Mouse (Mus musculus): Measurements from ENCODE around the gene Pitpnm3. TPM values are rescaled to one million over a fixed set of nuclear protein-coding genes. Genes with fewer than 3 reads are reported as not detected.

Gene Pitpnm3
- polyA plus RNA-seq, 1 experiment from 2014 or later = 2.3 TPM

DNA sequence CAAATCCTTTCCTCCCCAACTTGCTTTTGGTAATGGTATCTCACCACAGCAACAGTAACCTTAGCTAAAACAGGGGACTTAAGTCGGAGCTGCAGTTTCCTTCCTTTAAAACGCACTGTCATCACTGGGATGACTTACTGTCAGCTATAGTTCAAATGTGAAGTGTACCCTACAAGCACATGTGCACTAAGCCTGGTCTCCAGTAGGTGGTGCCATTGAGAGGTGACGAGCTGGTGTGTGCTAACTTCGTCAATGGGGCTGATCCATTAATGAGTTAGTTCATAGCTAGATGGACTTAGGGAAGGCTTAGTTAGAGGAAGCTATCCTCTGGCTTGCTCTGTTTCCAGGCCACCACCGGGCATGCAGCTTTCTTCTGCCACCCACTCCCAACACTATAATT is 82.9 kb downstream of the Pitpnm3 start:
- Histone ChIP-seq H3K4me3 (ENCODE audit: low read length) (no peak overlapping the region), H3K4me2 (ENCODE audit: low read depth, low read length) (no peak overlapping the region), H3K4me1 (replicated peaks; ENCODE audit: control insufficient read depth, insufficient read depth, low read length) (peaks cover 18% of the 10 kb centered on the region), H3K9ac (ENCODE audit: low read length) (no peak overlapping the region), H3K36me3 (ENCODE audit: control insufficient read depth, insufficient read depth, low read length) (no peaks in the 10 kb centered on the region), H3K9me3 (ENCODE audit: control insufficient read depth, low read length) (no peaks in the 10 kb centered on the region), H3K27me3 (ENCODE audit: control insufficient read depth, insufficient read depth, low read depth, low read length) (peaks cover 10% of the 10 kb centered on the region; the same call in 1 of the 2 replicates), H3K27ac (ENCODE audit: low read length) (no peak overlapping the region)
- peak; percentile 31; the same call in 1 of the 2 replicates for ATAC-seq (ENCODE audit: low read depth)
- WGBS = 13% methylated on average over 5 of the region's 5 CpGs

DNA sequence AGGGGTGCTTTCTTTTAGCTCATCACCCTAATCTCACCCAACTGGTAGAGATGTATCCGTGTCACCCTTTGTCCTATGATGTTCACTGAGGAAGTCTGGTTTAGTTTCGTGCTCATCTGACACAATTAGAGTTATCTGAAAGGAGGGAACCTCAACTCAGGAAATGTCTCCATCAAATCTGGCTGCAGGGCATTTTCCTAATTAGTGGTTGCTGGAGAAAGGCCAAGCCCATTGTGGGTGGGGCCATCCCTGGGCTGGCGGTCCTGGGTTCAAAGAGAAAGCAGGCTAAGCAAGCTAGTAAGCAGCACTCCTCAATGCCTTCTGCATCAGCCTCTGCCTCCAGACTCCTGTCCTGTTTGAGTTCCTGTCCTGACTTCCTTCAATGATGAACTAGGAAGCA is 83.4 kb downstream of the Pitpnm3 start:
- Histone ChIP-seq H3K4me1 (replicated peaks; ENCODE audit: control insufficient read depth, insufficient read depth, low read length) (peaks cover 18% of the 10 kb centered on the region), H3K9ac (ENCODE audit: low read length) (no peak overlapping the region), H3K9me3 (ENCODE audit: control insufficient read depth, low read length) (no peaks in the 10 kb centered on the region), H3K27ac (ENCODE audit: low read length) (no peak overlapping the region), H3K4me3 (ENCODE audit: low read length) (no peak overlapping the region), H3K4me2 (ENCODE audit: low read depth, low read length) (no peak overlapping the region), H3K36me3 (ENCODE audit: control insufficient read depth, insufficient read depth, low read length) (no peaks in the 10 kb centered on the region), H3K27me3 (ENCODE audit: control insufficient read depth, insufficient read depth, low read depth, low read length) (peaks cover 10% of the 10 kb centered on the region; the same call in 1 of the 2 replicates)
- no peak for ATAC-seq (ENCODE audit: low read depth)
- 63% methylated on average over 3 of the region's 3 CpGs for WGBS

DNA sequence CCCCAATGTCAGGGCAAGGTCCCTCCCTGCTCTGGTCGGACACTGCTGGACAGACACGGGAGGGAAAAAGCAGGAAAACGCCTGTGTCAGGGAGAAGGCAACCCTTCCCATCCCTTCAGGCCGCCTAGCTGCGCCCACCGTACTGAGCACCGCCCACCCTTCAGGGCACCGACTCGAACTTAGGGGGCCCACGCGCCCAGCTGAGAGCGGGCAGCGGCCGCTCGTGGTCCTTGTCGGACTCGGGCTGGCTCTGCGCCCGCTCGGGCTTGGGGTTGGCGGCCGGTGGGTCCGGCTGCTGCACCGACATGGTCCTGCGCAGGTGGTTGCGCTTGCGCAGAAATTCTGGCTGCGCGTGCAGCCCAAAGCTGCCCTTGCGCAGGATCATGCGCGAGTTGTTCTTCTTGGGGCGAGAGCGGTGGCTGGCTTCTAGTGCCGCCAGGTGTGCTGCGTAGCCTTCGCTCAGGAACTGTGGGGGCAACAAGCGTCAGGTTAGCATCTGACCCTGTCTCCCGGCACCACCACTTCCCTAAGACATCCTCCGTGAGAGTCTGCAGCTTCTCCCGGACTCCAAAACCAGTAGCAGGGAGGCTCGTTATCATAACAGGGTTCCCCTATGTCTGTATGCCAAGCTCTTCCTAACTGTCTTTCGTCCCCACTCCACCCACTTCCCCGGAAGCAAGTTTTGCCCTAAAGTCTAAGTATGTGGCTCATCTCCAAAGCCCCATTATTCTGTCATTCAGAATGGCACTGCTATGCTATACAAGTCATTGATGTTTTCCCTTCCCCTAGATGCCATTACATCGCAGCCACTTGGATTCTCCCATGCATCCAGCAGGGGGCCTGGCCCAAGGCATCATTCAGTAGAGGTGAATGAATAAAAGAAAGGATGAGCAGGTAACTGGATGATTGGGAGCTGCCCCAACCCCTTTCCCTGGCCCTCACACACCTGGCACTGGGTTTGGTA is 84.4 kb downstream of the Pitpnm3 start:
- WGBS = 1% methylated on average over 45 of the region's 45 CpGs
- peak overlapping the region; percentile 59 for H3K9ac ChIP-seq (ENCODE audit: low read length)

DNA sequence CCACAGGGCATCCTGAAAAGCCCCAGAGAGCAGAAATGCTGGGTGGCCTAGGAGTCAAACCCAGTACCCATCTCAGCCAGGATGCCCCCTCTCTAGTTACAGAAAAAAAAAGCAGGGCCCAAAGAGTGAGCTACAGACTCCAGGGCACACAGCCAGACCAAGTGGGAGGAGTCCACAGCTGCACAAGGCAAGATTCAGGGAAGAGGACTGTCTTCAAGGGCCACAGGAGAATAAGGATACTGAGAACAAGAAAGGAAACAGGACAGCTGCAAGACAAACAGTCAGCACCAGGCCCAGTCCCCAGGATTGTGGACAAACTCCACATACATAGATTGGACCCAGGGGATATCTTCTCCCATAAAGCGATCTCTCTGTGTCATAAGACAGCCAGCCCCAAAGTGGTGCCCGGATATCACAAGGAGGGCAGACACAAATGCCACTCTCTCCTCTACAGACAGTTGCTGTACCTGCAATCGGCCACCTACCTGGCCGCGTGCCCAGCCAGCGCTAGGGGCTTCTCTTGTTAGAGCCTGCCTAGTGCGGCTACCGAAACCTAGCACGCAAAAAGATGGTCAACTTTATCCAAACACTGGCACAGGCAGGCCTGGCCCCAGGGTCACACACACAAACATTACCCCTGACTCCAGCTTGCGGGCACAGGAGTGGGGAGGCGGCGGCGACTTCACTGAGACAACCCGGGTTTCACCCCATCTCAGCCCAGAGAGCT is 85.2 kb downstream of the Pitpnm3 start:
- no peak overlapping the region for H3K27ac ChIP-seq (ENCODE audit: low read length)
- 0 out of 2 replicates have a peak, but pooled peaks have one; percentile 1 for ATAC-seq (ENCODE audit: low read depth)
- H3K9me3 ChIP-seq (ENCODE audit: control insufficient read depth, low read length) = no peaks in the 10 kb centered on the region
- peak overlapping the region; percentile 59 for H3K9ac ChIP-seq (ENCODE audit: low read length)
- 14% methylated on average over 14 of the region's 14 CpGs for WGBS
- H3K27me3 ChIP-seq (ENCODE audit: control insufficient read depth, insufficient read depth, low read depth, low read length) = peaks cover 10% of the 10 kb centered on the region; the same call in 1 of the 2 replicates
- H3K4me1 ChIP-seq (replicated peaks; ENCODE audit: control insufficient read depth, insufficient read depth, low read length) = peaks cover 18% of the 10 kb centered on the region
- H3K4me3 ChIP-seq (ENCODE audit: low read length) = peak overlapping the region; percentile 48
- peak overlapping the region; percentile 74 for H3K4me2 ChIP-seq (ENCODE audit: low read depth, low read length)
- H3K36me3 ChIP-seq (ENCODE audit: control insufficient read depth, insufficient read depth, low read length) = peaks cover 11% of the 10 kb centered on the region

More for the DNA sequence above, 84.4 kb downstream of the Pitpnm3 start:
- Histone ChIP-seq H3K9me3 (ENCODE audit: control insufficient read depth, low read length) (no peaks in the 10 kb centered on the region), H3K4me3 (ENCODE audit: low read length) (peak overlapping the region; percentile 48), H3K27ac (ENCODE audit: low read length) (no peak overlapping the region), H3K4me2 (ENCODE audit: low read depth, low read length) (peak overlapping the region; percentile 74), H3K4me1 (replicated peaks; ENCODE audit: control insufficient read depth, insufficient read depth, low read length) (peaks cover 18% of the 10 kb centered on the region), H3K27me3 (ENCODE audit: control insufficient read depth, insufficient read depth, low read depth, low read length) (peaks cover 10% of the 10 kb centered on the region; the same call in 1 of the 2 replicates), H3K36me3 (ENCODE audit: control insufficient read depth, insufficient read depth, low read length) (peaks cover 8% of the 10 kb centered on the region)
- ATAC-seq (ENCODE audit: low read depth) = peak; percentile 34; the same call in 1 of the 2 replicates

DNA sequence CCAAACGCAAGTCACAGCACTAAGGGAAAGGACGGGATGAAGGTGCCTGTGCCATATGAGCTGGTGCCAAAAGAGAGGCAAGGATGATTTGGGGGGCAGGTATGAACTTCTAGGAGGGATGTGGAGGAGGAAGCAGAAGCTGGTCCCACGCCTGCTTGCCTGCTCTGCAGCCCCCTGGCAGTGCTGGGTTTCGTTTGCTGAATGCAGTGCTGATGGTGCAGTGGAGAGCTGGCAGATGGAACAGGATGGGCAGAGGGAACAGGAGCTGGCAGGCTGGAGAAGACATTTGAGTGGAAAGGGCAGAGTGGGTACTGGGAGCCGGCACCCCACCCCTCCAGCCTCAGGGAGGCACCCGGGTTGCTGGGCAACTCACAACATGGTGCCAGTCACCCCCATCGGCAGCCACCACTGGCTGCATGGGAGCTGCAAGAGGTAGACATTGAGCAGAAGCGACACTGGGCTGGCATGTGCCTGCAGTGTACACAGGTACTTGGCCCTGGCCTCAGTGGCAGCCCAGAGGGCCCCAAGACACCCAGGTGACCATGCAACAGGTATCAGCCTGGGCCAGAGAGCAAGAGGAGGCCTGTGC is 86.3 kb downstream of the Pitpnm3 start:
- Histone ChIP-seq H3K27me3 (ENCODE audit: control insufficient read depth, insufficient read depth, low read depth, low read length) (peaks cover 10% of the 10 kb centered on the region; the same call in 1 of the 2 replicates), H3K9me3 (ENCODE audit: control insufficient read depth, low read length) (no peaks in the 10 kb centered on the region), H3K4me3 (ENCODE audit: low read length) (no peak overlapping the region), H3K36me3 (ENCODE audit: control insufficient read depth, insufficient read depth, low read length) (peaks cover 11% of the 10 kb centered on the region), H3K9ac (ENCODE audit: low read length) (no peak overlapping the region), H3K27ac (ENCODE audit: low read length) (no peak overlapping the region), H3K4me2 (ENCODE audit: low read depth, low read length) (no peak overlapping the region), H3K4me1 (replicated peaks; ENCODE audit: control insufficient read depth, insufficient read depth, low read length) (peaks cover 19% of the 10 kb centered on the region)
- ATAC-seq (ENCODE audit: low read depth) = peak; percentile 10; the same call in 1 of the 2 replicates
- WGBS = 64% methylated on average over 8 of the region's 8 CpGs

DNA sequence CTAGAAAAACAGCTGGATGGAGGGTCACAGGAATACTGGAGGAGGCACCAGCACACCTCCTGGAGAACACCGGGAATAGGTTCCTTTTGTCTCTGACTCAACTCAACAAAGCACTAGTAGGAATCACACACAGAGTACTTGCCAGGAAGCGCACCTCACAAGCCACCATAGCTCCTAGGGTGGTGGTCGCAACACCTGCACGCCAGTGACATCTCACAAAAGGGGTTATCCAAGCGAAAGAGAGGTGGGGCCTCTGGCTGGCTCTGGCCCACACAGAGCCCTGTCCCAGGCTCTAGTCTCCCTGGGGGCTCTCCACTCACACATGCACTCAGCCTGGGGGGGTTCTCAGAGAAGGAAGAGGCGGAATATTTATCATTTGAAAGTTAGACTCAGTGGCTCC is 86.8 kb downstream of the Pitpnm3 start:
- 55% methylated on average over 6 of the region's 6 CpGs for WGBS
- H3K9ac ChIP-seq (ENCODE audit: low read length) = no peak overlapping the region
- H3K4me1 ChIP-seq (replicated peaks; ENCODE audit: control insufficient read depth, insufficient read depth, low read length) = peaks cover 23% of the 10 kb centered on the region
- ATAC-seq (ENCODE audit: low read depth) = no peak
- H3K4me3 ChIP-seq (ENCODE audit: low read length) = no peak overlapping the region
- peaks cover 10% of the 10 kb centered on the region; the same call in 1 of the 2 replicates for H3K27me3 ChIP-seq (ENCODE audit: control insufficient read depth, insufficient read depth, low read depth, low read length)
- no peaks in the 10 kb centered on the region for H3K9me3 ChIP-seq (ENCODE audit: control insufficient read depth, low read length)
- H3K36me3 ChIP-seq (ENCODE audit: control insufficient read depth, insufficient read depth, low read length) = peaks cover 11% of the 10 kb centered on the region
- H3K4me2 ChIP-seq (ENCODE audit: low read depth, low read length) = no peak overlapping the region
- no peak overlapping the region for H3K27ac ChIP-seq (ENCODE audit: low read length)

DNA sequence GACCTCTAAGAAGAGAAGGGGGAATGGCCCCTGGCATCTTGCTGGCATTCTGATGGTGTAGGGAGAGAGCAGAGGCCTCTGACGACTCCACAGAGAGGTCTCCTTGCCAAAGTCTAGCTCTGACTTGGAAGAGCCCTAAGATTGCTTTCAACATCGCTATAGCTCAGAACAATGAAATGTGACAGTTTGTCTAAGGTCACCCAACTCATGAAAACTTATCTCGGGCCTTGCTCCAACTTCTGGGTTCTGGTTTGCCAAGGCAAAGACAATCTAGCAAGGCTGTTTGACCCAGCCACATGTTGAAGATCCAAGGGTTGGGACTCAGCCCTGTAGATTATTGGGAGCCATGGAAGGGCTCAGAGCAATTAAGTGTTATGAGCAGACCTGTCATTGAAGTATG is 91.3 kb downstream of the Pitpnm3 start:
- peaks cover 11% of the 10 kb centered on the region for H3K36me3 ChIP-seq (ENCODE audit: control insufficient read depth, insufficient read depth, low read length)
- H3K9ac ChIP-seq (ENCODE audit: low read length) = no peak overlapping the region
- H3K9me3 ChIP-seq (ENCODE audit: control insufficient read depth, low read length) = no peaks in the 10 kb centered on the region
- H3K27ac ChIP-seq (ENCODE audit: low read length) = no peak overlapping the region
- peak overlapping the region; percentile 77 for H3K4me3 ChIP-seq (ENCODE audit: low read length)
- no peaks in the 10 kb centered on the region for H3K27me3 ChIP-seq (ENCODE audit: control insufficient read depth, insufficient read depth, low read depth, low read length)
- 60% methylated on average over 3 of the region's 3 CpGs for WGBS
- no peak for ATAC-seq (ENCODE audit: low read depth)
- peaks cover 28% of the 10 kb centered on the region for H3K4me1 ChIP-seq (replicated peaks; ENCODE audit: control insufficient read depth, insufficient read depth, low read length)
- H3K4me2 ChIP-seq (ENCODE audit: low read depth, low read length) = peak overlapping the region; percentile 78

DNA sequence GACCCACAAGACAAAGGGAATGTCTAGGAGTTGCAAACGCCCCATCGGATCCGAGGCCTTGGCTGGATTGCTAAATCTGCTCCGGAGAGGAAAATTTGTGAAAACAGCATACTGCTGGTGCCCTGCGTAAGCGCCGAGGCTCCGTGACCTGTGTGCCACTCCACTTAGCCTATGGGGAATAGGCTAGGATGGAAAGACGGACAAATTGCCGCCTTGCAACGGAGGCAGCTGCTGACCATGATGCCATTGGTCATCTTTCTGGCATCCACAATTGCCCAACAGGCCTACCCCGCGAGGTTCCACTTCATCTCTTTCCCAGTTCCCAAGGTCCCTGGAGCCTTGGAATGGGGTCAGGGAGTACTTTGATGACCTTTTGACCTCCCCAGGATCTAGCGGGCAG is 92.9 kb downstream of the Pitpnm3 start:
- ATAC-seq (ENCODE audit: low read depth) = no peak; the same call in 1 of the 2 replicates
- WGBS = under 1% methylated on average over 14 of the region's 14 CpGs

More for the DNA sequence above, 92.9 kb downstream of the Pitpnm3 start:
- peaks cover 28% of the 10 kb centered on the region for H3K4me1 ChIP-seq (replicated peaks; ENCODE audit: control insufficient read depth, insufficient read depth, low read length)
- H3K4me2 ChIP-seq (ENCODE audit: low read depth, low read length) = peak overlapping the region; percentile 78
- no peak overlapping the region for H3K27ac ChIP-seq (ENCODE audit: low read length)
- H3K4me3 ChIP-seq (ENCODE audit: low read length) = peak overlapping the region; percentile 77
- H3K9me3 ChIP-seq (ENCODE audit: control insufficient read depth, low read length) = no peaks in the 10 kb centered on the region
- peak overlapping the region; percentile 74 for H3K9ac ChIP-seq (ENCODE audit: low read length)
- H3K36me3 ChIP-seq (ENCODE audit: control insufficient read depth, insufficient read depth, low read length) = peaks cover 11% of the 10 kb centered on the region
- no peaks in the 10 kb centered on the region for H3K27me3 ChIP-seq (ENCODE audit: control insufficient read depth, insufficient read depth, low read depth, low read length)
